Mouse (Mus musculus): ENCODE data around the gene Rnf207. TPM values are rescaled to one million over a fixed set of nuclear protein-coding genes. Genes with fewer than 3 reads are reported as not detected.
A peak's percentile ranks its signal among the peaks of the same experiment; 100 is the strongest.

The Rnf207 gene
- polyA plus RNA-seq, 1 experiment from 2014 or later: 1.2 TPM

DNA sequence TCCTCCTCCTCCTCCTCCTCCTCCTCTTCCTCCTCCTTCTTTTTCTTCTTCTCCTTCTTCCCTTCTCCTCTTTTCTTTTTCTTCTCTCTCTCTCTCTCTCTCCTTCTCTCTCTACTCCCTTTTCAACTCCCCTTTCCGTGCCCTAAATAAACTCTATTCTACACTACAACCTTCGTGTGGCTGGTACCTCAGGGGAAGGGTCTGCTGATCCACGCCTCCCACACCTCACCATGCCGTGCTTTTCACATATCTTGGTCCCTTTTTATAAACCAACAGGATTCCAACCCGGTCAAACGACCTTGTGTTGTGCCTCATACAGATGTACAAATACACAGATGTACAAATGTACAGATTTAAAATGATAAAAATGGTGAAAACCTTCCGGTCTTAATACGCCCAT, 22.4 kb downstream of the Rnf207 start:
- peak overlapping the region; percentile 79 for H3K4me2 ChIP-seq (replicated peaks; ENCODE audit: low read depth, low read length)
- peak overlapping the region; percentile 76 for H3K4me3 ChIP-seq (ENCODE audit: low read length)
- H3K9me3 ChIP-seq (ENCODE audit: low read length): no peaks in the 10 kb centered on the region
- peaks cover 14% of the 10 kb centered on the region for H3K36me3 ChIP-seq (ENCODE audit: insufficient read depth, low read length)
- peak overlapping the region; percentile 86 for H3K27ac ChIP-seq (ENCODE audit: low read length)
- H3K27me3 ChIP-seq (ENCODE audit: insufficient read depth, low read length): peaks cover 24% of the 10 kb centered on the region
- H3K4me1 ChIP-seq (ENCODE audit: insufficient read depth, low read length): peaks cover 27% of the 10 kb centered on the region
- peak overlapping the region; percentile 72 for H3K9ac ChIP-seq (replicated peaks; ENCODE audit: low read length)
- ATAC-seq (ENCODE audit: low FRiP score, low TSS enrichment): no peak; the same call in 1 of the 2 replicates
- 6% methylated on average over 8 of the region's 8 CpGs for WGBS

DNA sequence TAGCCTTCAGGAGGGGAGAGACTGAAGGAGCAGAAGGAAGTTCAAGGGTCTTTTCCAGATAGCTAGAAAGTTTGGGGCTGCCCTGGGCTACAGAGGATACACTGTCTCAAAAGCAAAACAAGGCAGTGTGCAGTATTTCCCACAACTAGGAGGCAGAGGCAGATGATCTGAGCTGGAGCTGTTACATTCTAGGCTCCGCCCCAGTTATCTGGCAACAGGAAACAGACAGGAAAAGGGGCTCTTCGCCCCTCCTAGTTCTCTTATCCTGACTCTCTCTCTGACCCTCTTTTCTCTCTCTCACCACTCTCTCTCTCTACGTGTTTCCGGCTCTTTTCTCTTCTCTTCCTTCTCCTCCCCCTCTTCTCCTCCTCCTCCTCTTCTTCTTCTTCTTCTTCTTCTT, 22.9 kb downstream of the Rnf207 start:
- Histone ChIP-seq H3K9me3 (ENCODE audit: low read length) (no peaks in the 10 kb centered on the region), H3K4me2 (replicated peaks; ENCODE audit: low read depth, low read length) (no peak overlapping the region; the same call in 1 of the 2 replicates), H3K9ac (replicated peaks; ENCODE audit: low read length) (peak overlapping the region; percentile 55), H3K4me1 (ENCODE audit: insufficient read depth, low read length) (peaks cover 27% of the 10 kb centered on the region), H3K27me3 (ENCODE audit: insufficient read depth, low read length) (peaks cover 29% of the 10 kb centered on the region), H3K36me3 (ENCODE audit: insufficient read depth, low read length) (peaks cover 14% of the 10 kb centered on the region), H3K4me3 (ENCODE audit: low read length) (no peak overlapping the region), H3K27ac (ENCODE audit: low read length) (peak overlapping the region; percentile 75)
- ATAC-seq (ENCODE audit: low FRiP score, low TSS enrichment): no peak
- WGBS: 23% methylated on average over 4 of the region's 4 CpGs

DNA sequence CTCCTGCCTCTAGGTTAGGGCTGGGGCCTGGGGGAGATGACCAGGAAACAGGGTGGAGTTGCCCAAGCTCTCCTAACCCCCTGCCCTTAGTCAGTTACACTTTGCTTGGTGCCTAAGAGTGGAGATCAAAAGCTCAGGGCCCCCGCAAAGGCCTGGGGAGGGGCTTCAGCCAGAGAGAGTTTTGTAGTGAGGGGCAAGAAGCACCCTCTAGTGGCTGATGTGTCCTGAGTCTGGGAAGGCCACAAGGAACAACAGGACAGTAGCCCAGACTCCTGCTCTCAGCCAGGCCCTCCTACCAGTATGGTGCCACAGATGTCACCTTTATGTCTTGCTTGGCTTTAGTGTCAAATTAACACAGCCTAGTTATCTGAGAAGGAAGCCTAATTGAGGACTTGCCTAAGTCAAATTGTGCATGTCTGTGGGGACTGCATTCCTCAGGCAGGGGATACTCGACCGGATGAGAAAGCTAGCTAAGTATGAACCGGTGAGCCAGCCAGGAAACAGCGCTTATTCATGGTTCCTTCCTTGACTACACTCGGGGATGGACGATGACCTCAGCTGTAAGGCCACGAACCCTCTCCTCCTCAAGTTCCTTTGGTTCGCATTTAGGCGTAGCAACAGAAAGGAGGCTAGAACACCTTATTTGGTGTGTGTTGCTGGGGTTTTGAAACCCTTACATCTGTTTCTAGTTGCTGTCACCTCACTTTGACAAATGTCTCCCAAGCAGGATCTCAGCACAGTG, 24.4 kb downstream of the Rnf207 start:
- Histone ChIP-seq H3K36me3 (ENCODE audit: insufficient read depth, low read length) (no peaks in the 10 kb centered on the region), H3K27ac (ENCODE audit: low read length) (peak overlapping the region; percentile 25; the same call in 1 of the 2 replicates), H3K4me3 (ENCODE audit: low read length) (no peak overlapping the region), H3K9ac (replicated peaks; ENCODE audit: low read length) (no peak overlapping the region), H3K27me3 (ENCODE audit: insufficient read depth, low read length) (peaks cover 43% of the 10 kb centered on the region), H3K4me1 (ENCODE audit: insufficient read depth, low read length) (peaks cover 31% of the 10 kb centered on the region), H3K9me3 (ENCODE audit: low read length) (no peaks in the 10 kb centered on the region), H3K4me2 (replicated peaks; ENCODE audit: low read depth, low read length) (no peak overlapping the region)
- 41% methylated on average over 10 of the region's 10 CpGs for WGBS
- ATAC-seq (ENCODE audit: low FRiP score, low TSS enrichment): no peak

DNA sequence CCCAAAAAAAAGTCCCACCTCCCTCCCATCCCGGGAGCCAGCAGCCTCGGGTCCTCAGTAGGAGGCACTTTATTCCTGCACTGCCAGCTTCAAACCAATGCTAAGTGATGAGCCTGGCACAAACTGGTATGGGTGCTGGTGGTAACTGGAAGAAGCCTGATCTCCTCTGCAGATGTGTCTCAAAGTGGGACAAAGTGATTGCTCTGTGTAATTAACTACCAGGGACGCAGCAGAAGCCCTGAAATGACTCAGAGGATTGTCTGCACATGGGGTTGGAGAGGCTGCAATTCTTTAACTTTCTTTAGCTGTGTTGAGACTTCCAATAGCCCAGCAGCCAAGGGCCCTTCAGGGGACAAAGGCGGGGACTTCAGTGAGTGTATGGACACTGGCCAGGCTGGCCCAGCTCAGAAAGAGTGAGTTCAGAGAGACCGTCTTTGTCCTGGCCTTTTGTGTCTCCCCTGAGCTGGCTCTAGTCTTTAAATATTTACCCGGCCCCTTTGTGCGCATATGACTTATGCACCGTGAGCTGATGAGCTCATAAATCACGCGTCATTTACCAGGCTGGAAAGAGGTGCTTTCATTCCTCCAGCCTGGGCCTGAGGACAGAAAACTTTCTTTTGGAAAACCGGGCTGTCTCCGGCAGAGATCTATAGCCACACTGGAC, 26.6 kb downstream of the Rnf207 start:
- Histone ChIP-seq H3K36me3 (ENCODE audit: insufficient read depth, low read length) (no peaks in the 10 kb centered on the region), H3K27me3 (ENCODE audit: insufficient read depth, low read length) (peaks cover 58% of the 10 kb centered on the region), H3K4me1 (ENCODE audit: insufficient read depth, low read length) (peaks cover 18% of the 10 kb centered on the region; the same call in 1 of the 2 replicates), H3K9me3 (ENCODE audit: low read length) (no peaks in the 10 kb centered on the region), H3K27ac (ENCODE audit: low read length) (no peak overlapping the region), H3K4me2 (replicated peaks; ENCODE audit: low read depth, low read length) (no peak overlapping the region), H3K4me3 (ENCODE audit: low read length) (no peak overlapping the region), H3K9ac (replicated peaks; ENCODE audit: low read length) (no peak overlapping the region)
- 11% methylated on average over 12 of the region's 12 CpGs for WGBS
- no peak for ATAC-seq (ENCODE audit: low FRiP score, low TSS enrichment)

DNA sequence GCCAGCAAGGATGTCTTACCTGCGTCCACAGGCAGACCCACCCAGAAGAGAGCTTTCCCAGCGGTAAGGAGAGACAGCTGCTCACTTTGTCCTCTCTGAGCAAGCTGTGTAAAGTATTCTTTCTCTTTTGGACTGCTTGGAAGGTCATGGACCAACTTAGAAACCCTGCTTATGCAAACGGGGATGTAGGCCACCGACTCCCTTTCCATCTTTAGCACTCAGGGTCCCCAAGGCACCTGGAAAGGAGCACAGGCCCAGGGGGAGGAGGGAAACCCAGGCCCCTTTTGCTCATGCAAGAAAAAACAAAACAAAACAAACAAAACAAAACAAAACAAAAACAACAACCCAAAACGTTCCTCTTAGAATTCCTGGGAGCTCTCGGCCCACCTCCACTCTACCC, 27.2 kb downstream of the Rnf207 start, which contains the start of gene Hes3:
TSS of gene Hes3 (minus strand) at position 101 of the 400 bp plus-strand sequence.
- no peak for ATAC-seq (ENCODE audit: low FRiP score, low TSS enrichment)
- Histone ChIP-seq H3K27me3 (ENCODE audit: insufficient read depth, low read length) (peaks cover 65% of the 10 kb centered on the region), H3K9ac (replicated peaks; ENCODE audit: low read length) (no peak within 1 kb of the TSS), H3K9me3 (ENCODE audit: low read length) (no peaks in the 10 kb centered on the region), H3K4me3 (ENCODE audit: low read length) (peak within 1 kb of the TSS; percentile 28), H3K27ac (ENCODE audit: low read length) (no peak within 1 kb of the TSS), H3K36me3 (ENCODE audit: insufficient read depth, low read length) (no peaks in the 10 kb centered on the region), H3K4me1 (ENCODE audit: insufficient read depth, low read length) (peaks cover 20% of the 10 kb centered on the region; the same call in 1 of the 2 replicates), H3K4me2 (replicated peaks; ENCODE audit: low read depth, low read length) (peak within 1 kb of the TSS; percentile 42)
- 36% methylated on average over 6 of the region's 6 CpGs for WGBS

DNA sequence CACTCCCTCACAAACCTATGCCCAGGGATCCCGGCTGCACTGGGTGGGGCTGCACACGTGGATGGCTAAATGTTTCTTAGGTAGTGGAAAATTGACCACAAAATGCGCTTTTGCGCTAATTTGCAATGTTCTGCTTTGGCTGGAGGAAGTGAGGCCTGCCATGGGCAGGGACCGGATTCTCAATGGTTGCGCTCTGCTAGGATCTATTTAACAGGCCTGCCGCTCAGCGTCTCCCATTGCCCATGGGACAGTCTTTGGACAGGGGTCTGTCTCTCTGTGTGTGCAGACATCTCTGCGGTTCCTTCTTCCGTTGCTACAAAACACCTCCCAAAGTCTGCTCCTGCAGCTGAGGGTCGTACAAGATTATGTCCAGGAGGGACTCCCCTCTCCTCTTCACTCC, 27.8 kb downstream of the Rnf207 start:
- H3K27me3 ChIP-seq (ENCODE audit: insufficient read depth, low read length): peaks cover 70% of the 10 kb centered on the region
- H3K4me1 ChIP-seq (ENCODE audit: insufficient read depth, low read length): peaks cover 26% of the 10 kb centered on the region; the same call in 1 of the 2 replicates
- no peaks in the 10 kb centered on the region for H3K9me3 ChIP-seq (ENCODE audit: low read length)
- peak overlapping the region; percentile 28; the same call in 1 of the 2 replicates for H3K4me3 ChIP-seq (ENCODE audit: low read length)
- no peak for ATAC-seq (ENCODE audit: low FRiP score, low TSS enrichment)
- no peak overlapping the region for H3K4me2 ChIP-seq (replicated peaks; ENCODE audit: low read depth, low read length)
- H3K36me3 ChIP-seq (ENCODE audit: insufficient read depth, low read length): no peaks in the 10 kb centered on the region
- WGBS: 21% methylated on average over 11 of the region's 11 CpGs
- H3K27ac ChIP-seq (ENCODE audit: low read length): no peak overlapping the region
- no peak overlapping the region for H3K9ac ChIP-seq (replicated peaks; ENCODE audit: low read length)

DNA sequence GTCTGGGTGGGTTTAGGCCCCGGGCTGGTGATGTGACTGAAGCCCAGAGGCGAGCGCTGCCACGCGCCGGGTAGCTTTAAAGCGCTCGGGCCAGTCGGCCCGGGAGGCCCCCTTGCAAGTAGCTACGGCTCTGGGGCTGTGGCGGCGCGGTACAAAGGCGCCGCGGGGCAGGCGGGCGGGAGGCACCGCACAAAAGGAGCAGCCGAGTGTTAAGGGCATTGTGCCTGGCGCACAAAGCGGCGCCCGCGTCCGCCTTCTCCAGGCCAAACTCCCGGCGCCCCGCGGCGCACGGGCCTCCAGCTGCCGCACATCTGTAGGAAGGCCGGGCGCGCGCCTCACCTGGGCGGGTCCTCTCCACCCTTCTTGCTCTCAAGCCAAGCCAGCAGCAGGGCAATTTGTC, 28.4 kb downstream of the Rnf207 start:
- Histone ChIP-seq H3K27ac (ENCODE audit: low read length) (no peak overlapping the region), H3K4me1 (ENCODE audit: insufficient read depth, low read length) (peaks cover 21% of the 10 kb centered on the region; the same call in 1 of the 2 replicates), H3K27me3 (ENCODE audit: insufficient read depth, low read length) (peaks cover 75% of the 10 kb centered on the region), H3K36me3 (ENCODE audit: insufficient read depth, low read length) (no peaks in the 10 kb centered on the region), H3K9ac (replicated peaks; ENCODE audit: low read length) (0 out of 2 replicates have a peak overlapping the region, but pooled peaks have one; percentile 38), H3K4me2 (replicated peaks; ENCODE audit: low read depth, low read length) (peak overlapping the region; percentile 42), H3K4me3 (ENCODE audit: low read length) (peak overlapping the region; percentile 28), H3K9me3 (ENCODE audit: low read length) (no peaks in the 10 kb centered on the region)
- ATAC-seq (ENCODE audit: low FRiP score, low TSS enrichment): no peak
- under 1% methylated on average over 39 of the region's 39 CpGs for WGBS

DNA sequence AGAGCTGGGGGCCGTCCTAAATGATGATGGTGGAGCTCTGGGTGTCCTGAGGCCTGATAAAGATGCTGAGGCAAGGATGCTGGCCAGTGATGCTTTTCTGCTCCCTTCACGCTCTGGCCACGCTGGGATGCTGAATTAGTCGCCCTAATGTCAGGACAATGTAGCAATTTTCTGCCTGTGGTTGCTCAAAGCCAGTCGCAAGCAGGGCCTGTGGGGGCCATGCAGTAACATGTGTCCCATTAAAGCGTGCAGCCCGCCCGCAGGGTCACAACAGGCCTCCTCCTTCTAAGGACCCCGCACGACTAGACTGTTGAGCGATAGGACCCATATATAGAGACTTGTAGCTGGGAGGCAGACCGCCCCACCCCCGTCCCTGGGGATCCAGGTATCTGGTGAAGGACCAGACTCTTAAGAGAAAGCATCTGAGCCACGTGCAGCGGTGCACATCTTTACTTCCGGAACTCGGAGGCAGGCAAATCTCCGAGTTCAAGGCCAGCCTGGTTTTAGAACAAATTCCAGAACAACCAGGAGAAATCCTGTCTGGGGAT, 30.3 kb downstream of the Rnf207 start:
- no peak overlapping the region for H3K4me2 ChIP-seq (replicated peaks; ENCODE audit: low read depth, low read length)
- no peak for ATAC-seq (ENCODE audit: low FRiP score, low TSS enrichment)
- no peaks in the 10 kb centered on the region for H3K36me3 ChIP-seq (ENCODE audit: insufficient read depth, low read length)
- no peak overlapping the region for H3K27ac ChIP-seq (ENCODE audit: low read length)
- H3K9ac ChIP-seq (replicated peaks; ENCODE audit: low read length): no peak overlapping the region
- no peaks in the 10 kb centered on the region for H3K9me3 ChIP-seq (ENCODE audit: low read length)
- peaks cover 91% of the 10 kb centered on the region for H3K27me3 ChIP-seq (ENCODE audit: insufficient read depth, low read length)
- H3K4me3 ChIP-seq (ENCODE audit: low read length): no peak overlapping the region
- 38% methylated on average over 18 of the region's 18 CpGs for WGBS
- H3K4me1 ChIP-seq (ENCODE audit: insufficient read depth, low read length): peaks cover 19% of the 10 kb centered on the region; the same call in 1 of the 2 replicates

DNA sequence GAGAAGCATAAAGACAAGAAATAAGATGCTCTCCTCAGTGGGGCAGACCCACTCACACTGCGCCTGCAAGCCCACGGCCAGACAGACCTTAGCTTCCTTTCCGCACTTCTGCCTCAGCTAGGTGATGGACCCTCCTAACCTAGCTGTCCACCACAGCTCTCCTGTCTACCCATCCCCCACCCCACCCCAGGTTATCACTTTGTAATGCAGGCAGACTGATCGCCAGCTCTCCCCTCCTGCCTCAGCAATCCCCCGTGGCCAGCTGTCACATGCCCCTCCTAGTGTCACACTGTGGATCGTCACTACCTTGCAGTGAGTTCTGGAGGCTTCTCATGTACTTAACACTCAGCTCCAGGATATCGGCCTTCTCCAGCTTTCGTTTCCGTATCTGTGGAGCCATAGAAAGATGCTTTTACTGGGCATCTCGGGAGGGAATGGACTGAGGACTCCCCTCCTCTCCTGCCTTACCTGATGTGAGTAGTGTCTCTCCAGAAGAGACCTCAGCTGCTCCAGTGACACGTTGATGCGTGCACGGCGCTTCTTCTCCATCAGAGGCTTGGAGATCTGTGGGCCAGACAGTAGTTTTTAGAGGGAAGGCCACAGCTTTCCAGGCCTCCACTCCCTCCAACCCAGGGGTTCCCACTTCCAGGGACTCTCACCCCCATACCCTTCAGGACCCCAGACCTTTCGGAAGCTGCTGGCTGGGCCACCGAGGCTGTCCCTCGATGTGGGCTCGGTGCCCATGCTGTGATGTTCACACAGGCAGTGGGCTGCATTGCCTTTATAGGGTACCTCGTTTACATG, 31.3 kb downstream of the Rnf207 start:
- Histone ChIP-seq H3K27me3 (ENCODE audit: insufficient read depth, low read length) (peaks cover 90% of the 10 kb centered on the region), H3K27ac (ENCODE audit: low read length) (no peak overlapping the region), H3K36me3 (ENCODE audit: insufficient read depth, low read length) (no peaks in the 10 kb centered on the region), H3K4me3 (ENCODE audit: low read length) (no peak overlapping the region), H3K4me2 (replicated peaks; ENCODE audit: low read depth, low read length) (no peak overlapping the region), H3K9me3 (ENCODE audit: low read length) (no peaks in the 10 kb centered on the region), H3K4me1 (ENCODE audit: insufficient read depth, low read length) (peaks cover 28% of the 10 kb centered on the region), H3K9ac (replicated peaks; ENCODE audit: low read length) (no peak overlapping the region)
- no peak for ATAC-seq (ENCODE audit: low FRiP score, low TSS enrichment)
- 9% methylated on average over 19 of the region's 19 CpGs for WGBS
